Mouse (Mus musculus): ENCODE results near the gene Col4a2.

The Col4a2 gene

GRCm38 (mm10) chr8:11312349-11313175 lies at the start of gene Col4a2, which contains the start of gene Col4a1:
Gene Col4a2, plus strand, starts transcription at chr8:11312805.
Gene Col4a1, minus strand, starts transcription at chr8:11312826.
- DNase-seq (ENCODE audit: low spot score in 2 of 2) = no peak

- DNase-seq (ENCODE audit: low spot score in 2 of 2) = no peak
Observed at GRCm38 (mm10) chr8:11263848-11264247, 48.8 kb upstream of the Col4a2 start.

- no peak for DNase-seq (ENCODE audit: low spot score in 2 of 2)
Observed at GRCm38 (mm10) chr8:11265971-11266370, 46.6 kb upstream of the Col4a2 start.

- no peak for DNase-seq (ENCODE audit: low spot score in 2 of 2)
Observed at GRCm38 (mm10) chr8:11266471-11266870, 46.1 kb upstream of the Col4a2 start.

- no peak for DNase-seq (ENCODE audit: low spot score in 2 of 2)
Observed at GRCm38 (mm10) chr8:11268753-11269152, 43.9 kb upstream of the Col4a2 start.

- no peak for DNase-seq (ENCODE audit: low spot score in 2 of 2)
Observed at GRCm38 (mm10) chr8:11270826-11271225, 41.8 kb upstream of the Col4a2 start.

GRCm38 (mm10) chr8:11272205-11272604 lies 40.4 kb upstream of the Col4a2 start:
- no peak for DNase-seq (ENCODE audit: low spot score in 2 of 2)

- no peak for DNase-seq (ENCODE audit: low spot score in 2 of 2)
Observed at GRCm38 (mm10) chr8:11273506-11274158, 39.0 kb upstream of the Col4a2 start.

GRCm38 (mm10) chr8:11274415-11274814 lies 38.2 kb upstream of the Col4a2 start:
- no peak for DNase-seq (ENCODE audit: low spot score in 2 of 2)

- no peak for DNase-seq (ENCODE audit: low spot score in 2 of 2)
Observed at GRCm38 (mm10) chr8:11276286-11276685, 36.3 kb upstream of the Col4a2 start.

GRCm38 (mm10) chr8:11277602-11278051 lies 35.0 kb upstream of the Col4a2 start:
- DNase-seq (ENCODE audit: low spot score in 2 of 2) = no peak

GRCm38 (mm10) chr8:11278101-11278611 lies 34.4 kb upstream of the Col4a2 start:
- no peak for DNase-seq (ENCODE audit: low spot score in 2 of 2)

GRCm38 (mm10) chr8:11279296-11279826 lies 33.2 kb upstream of the Col4a2 start:
- DNase-seq (ENCODE audit: low spot score in 2 of 2) = no peak

GRCm38 (mm10) chr8:11280721-11281268 lies 31.8 kb upstream of the Col4a2 start:
- DNase-seq (ENCODE audit: low spot score in 2 of 2) = no peak

GRCm38 (mm10) chr8:11282139-11282538 lies 30.5 kb upstream of the Col4a2 start:
- no peak for DNase-seq (ENCODE audit: low spot score in 2 of 2)

- no peak for DNase-seq (ENCODE audit: low spot score in 2 of 2)
Observed at GRCm38 (mm10) chr8:11282696-11283095, 29.9 kb upstream of the Col4a2 start.

GRCm38 (mm10) chr8:11283217-11283616 lies 29.4 kb upstream of the Col4a2 start:
- no peak for DNase-seq (ENCODE audit: low spot score in 2 of 2)

GRCm38 (mm10) chr8:11285437-11285836 lies 27.2 kb upstream of the Col4a2 start:
- no peak for DNase-seq (ENCODE audit: low spot score in 2 of 2)

- no peak for DNase-seq (ENCODE audit: low spot score in 2 of 2)
Observed at GRCm38 (mm10) chr8:11287139-11287538, 25.5 kb upstream of the Col4a2 start.

- no peak for DNase-seq (ENCODE audit: low spot score in 2 of 2)
Observed at GRCm38 (mm10) chr8:11288286-11288685, 24.3 kb upstream of the Col4a2 start.

GRCm38 (mm10) chr8:11290533-11290932 lies 22.1 kb upstream of the Col4a2 start:
- no peak for DNase-seq (ENCODE audit: low spot score in 2 of 2)

GRCm38 (mm10) chr8:11292611-11293010 lies 20.0 kb upstream of the Col4a2 start:
- DNase-seq (ENCODE audit: low spot score in 2 of 2) = no peak

Data from spleen, postnatal 14 days (tissue).